Mouse (Mus musculus) G1E (cell line): Measurements from ENCODE around the gene D3Ertd254e. TPM values are rescaled to one million over a fixed set of nuclear protein-coding genes. Genes with fewer than 3 reads are reported as not detected.

ENCODE experiments used
- ATAC-seq: 2 replicates; pipeline ENCODE4 v1.8.0; 2016; ENCODE audit warnings: mild to moderate bottlenecking; ENCODE audit not compliant: insufficient number of reproducible peaks, poor library complexity, low FRiP score, severe bottlenecking; ENCODE audit errors: extremely low read depth
- DNase-seq: peaks from one replicate; pipeline ENCODE4 v3.0.0; 2012; ENCODE audit warnings: low spot score
- H3K27me3 ChIP-seq: 2 replicates; pipeline ENCODE4 v1.6.1; 2012; ENCODE audit warnings: mild to moderate bottlenecking, low read length, inconsistent platforms; ENCODE audit not compliant: insufficient read depth
- H3K36me3 ChIP-seq: replicated peaks from 2 replicates; pipeline ENCODE3; 2012; ENCODE audit warnings: mild to moderate bottlenecking, inconsistent platforms
- H3K4me1 ChIP-seq: 2 replicates; pipeline ENCODE4 v1.6.1; 2012; ENCODE audit warnings: low read depth, low read length, inconsistent platforms, mixed read lengths; ENCODE audit not compliant: insufficient read depth
- H3K4me3 ChIP-seq: 2 replicates; pipeline ENCODE4 v1.5.1; 2012; ENCODE audit warnings: low read depth, mild to moderate bottlenecking, inconsistent platforms, low read length, moderate library complexity, mixed read lengths
- H3K9me3 ChIP-seq: replicated peaks from 2 replicates; pipeline ENCODE4 v1.6.1; 2012; ENCODE audit warnings: inconsistent platforms
- CTCF ChIP-seq: IDR thresholded peaks from 2 replicates; pipeline ENCODE4 v1.5.1; 2012; ENCODE audit warnings: low read depth, low read length, inconsistent platforms, mixed read lengths
- GATA1 ChIP-seq: IDR thresholded peaks from 2 replicates; pipeline ENCODE4 v1.6.1; 2012; ENCODE audit warnings: borderline replicate concordance, low read length, inconsistent platforms, mixed read lengths
- GATA2 ChIP-seq: IDR thresholded peaks from 2 replicates; pipeline ENCODE4 v1.6.1; 2012; ENCODE audit warnings: low read depth, low read length, inconsistent platforms, borderline replicate concordance
- POLR2AphosphoS5 ChIP-seq: IDR thresholded peaks from 2 replicates; pipeline ENCODE4 v1.6.1; 2012; ENCODE audit warnings: low read depth, low read length, inconsistent platforms; ENCODE audit not compliant: insufficient replicate concordance
- TAL1 ChIP-seq: conservative IDR thresholded peaks from 2 replicates; pipeline ENCODE4 v1.6.1; 2012; ENCODE audit warnings: low read depth, low read length, inconsistent platforms, mixed read lengths
- polyA plus RNA-seq: library from polyadenylated mRNA; stranded (reverse); fragments of >175 nt; gene quantifications from 2 replicates; pipeline ENCODE4 v1.2.3, GENCODE M21; 2012
- total RNA-seq, 2 experiments: library from RNA; stranded (forward) in 1 of 2; stranded (reverse) in 1 of 2; fragments of 200-1000 nt in 1 of 2; fragments of >200 nt in 1 of 2; fragmentation: Nextera tagmentation in 1 of 2; gene quantifications; 2 replicates each; pipeline ENCODE4 v1.2.3; 2014 to 2017

Gene D3Ertd254e
- total and polyA plus RNA-seq, 3 experiments, result 0.43 to 16.3 (median 10.0) TPM

DNA sequence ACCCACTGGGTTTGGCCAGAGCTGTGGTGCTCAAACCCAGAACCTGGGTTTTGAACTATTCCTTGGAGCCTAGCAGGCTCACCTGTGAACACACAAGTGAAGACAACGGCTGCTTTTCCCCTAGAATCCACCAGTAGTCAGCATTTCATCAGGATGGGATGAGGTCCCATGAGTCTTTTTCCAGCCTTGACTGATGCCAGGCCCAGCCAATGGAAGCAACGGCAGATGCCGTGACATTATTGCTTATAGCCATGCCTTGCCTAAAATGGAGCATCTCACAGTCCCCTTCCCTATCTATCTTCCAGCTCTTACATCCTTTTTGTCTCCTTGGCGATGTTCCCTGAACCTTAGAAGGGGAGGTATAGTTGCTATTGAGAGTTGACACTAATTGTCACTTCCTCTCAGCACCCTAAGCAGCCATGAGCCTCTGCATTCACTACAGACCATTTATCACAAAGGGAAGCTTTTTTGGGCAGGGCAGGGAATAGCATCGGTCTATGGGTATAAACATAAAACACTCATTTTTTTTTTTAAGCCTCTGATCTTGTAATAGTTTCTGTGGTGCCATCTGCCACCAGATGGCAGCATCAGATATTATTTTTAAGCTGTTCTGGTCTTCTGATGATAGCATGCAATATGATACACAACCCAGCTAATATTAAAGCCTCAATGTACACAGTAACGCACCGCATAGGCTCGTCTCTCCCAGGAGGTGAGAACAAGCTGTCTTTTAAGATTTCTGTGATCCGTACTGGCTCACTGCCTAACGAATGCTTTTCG lies 59.1 kb downstream of the D3Ertd254e start:
- H3K27me3 ChIP-seq, result peaks cover 8% of the 10 kb centered on the region; the same call in 1 of the 2 replicates
- ATAC-seq (no peak), DNase-seq (no peak)
- no peaks in the 10 kb centered on the region for H3K4me1 ChIP-seq
- no peaks in the 10 kb centered on the region for H3K36me3 ChIP-seq
- H3K4me3 ChIP-seq, result no peak overlapping the region
- no peaks in the 10 kb centered on the region for H3K9me3 ChIP-seq
- no peak for TF ChIP-seq GATA1
- TF ChIP-seq POLR2AphosphoS5, result no peak
- no peak for TF ChIP-seq GATA2
- TF ChIP-seq TAL1, result no peak

- no peak for TF ChIP-seq GATA1
- TF ChIP-seq GATA2, result no peak
- TF ChIP-seq CTCF, result no peak
- no peak for TF ChIP-seq TAL1
- no peak for TF ChIP-seq POLR2AphosphoS5
- H3K4me1 ChIP-seq, result no peaks in the 10 kb centered on the region
- H3K4me3 ChIP-seq, result no peak overlapping the region
- no peaks in the 10 kb centered on the region for H3K9me3 ChIP-seq
- DNase-seq (no peak), ATAC-seq (no peak)
- no peaks in the 10 kb centered on the region for H3K36me3 ChIP-seq
- H3K27me3 ChIP-seq, result peaks cover 8% of the 10 kb centered on the region
Observed at GRCm38 (mm10) chr3:36210939-36211338, 60.1 kb downstream of the D3Ertd254e start.

- H3K4me1 ChIP-seq, result no peaks in the 10 kb centered on the region
- H3K36me3 ChIP-seq, result no peaks in the 10 kb centered on the region
- H3K27me3 ChIP-seq, result peaks cover 8% of the 10 kb centered on the region
- DNase-seq (no peak), ATAC-seq (no peak)
- TF ChIP-seq CTCF (no peak), POLR2AphosphoS5 (no peak), GATA2 (no peak), GATA1 (no peak), TAL1 (no peak)
- no peaks in the 10 kb centered on the region for H3K9me3 ChIP-seq
- no peak overlapping the region for H3K4me3 ChIP-seq
Observed at GRCm38 (mm10) chr3:36212758-36213157, 61.9 kb downstream of the D3Ertd254e start.

Other genes with a start within 250 kb of the D3Ertd254e start
- gene Dcun1d1, start 213.6 kb upstream of the D3Ertd254e start, total RNA-seq (2014; fragmentation: Nextera tagmentation), result 144 and 220 TPM in 2 replicates
- gene Dcun1d1, start 213.6 kb upstream of the D3Ertd254e start, total RNA-seq (2017), result 89.7 and 136 TPM in 2 replicates
- 7.9 and 14.8 TPM in 2 replicates for gene Dcun1d1, start 213.6 kb upstream of the D3Ertd254e start, polyA plus RNA-seq
- gene Mccc1, start 150.3 kb upstream of the D3Ertd254e start, total RNA-seq (2014; fragmentation: Nextera tagmentation), result 12.1 and 13.3 TPM in 2 replicates
- gene Mccc1, start 150.3 kb upstream of the D3Ertd254e start, total RNA-seq (2017), result 8.2 and 8.5 TPM in 2 replicates
- 1.9 and 2.5 TPM in 2 replicates for gene Mccc1, start 150.3 kb upstream of the D3Ertd254e start, polyA plus RNA-seq
- not detected in 2 replicates for gene Ccdc144b, start 97.5 kb upstream of the D3Ertd254e start, total RNA-seq (2014; fragmentation: Nextera tagmentation)
- gene Ccdc144b, start 97.5 kb upstream of the D3Ertd254e start, total RNA-seq (2017), result under 0.01 and 0.05 TPM in 2 replicates
- gene Ccdc144b, start 97.5 kb upstream of the D3Ertd254e start, polyA plus RNA-seq, result not detected in 2 replicates
- 25.6 and 29.6 TPM in 2 replicates for gene Acad9, start 85.0 kb upstream of the D3Ertd254e start, total RNA-seq (2014; fragmentation: Nextera tagmentation)
- 26.8 and 29.4 TPM in 2 replicates for gene Acad9, start 85.0 kb upstream of the D3Ertd254e start, total RNA-seq (2017)
- gene Acad9, start 85.0 kb upstream of the D3Ertd254e start, polyA plus RNA-seq, result 21.1 and 23.0 TPM in 2 replicates
- not detected in 2 replicates for gene Qrfpr, start 71.3 kb downstream of the D3Ertd254e start, total RNA-seq (2014; fragmentation: Nextera tagmentation)
- 0.17 and 0.22 TPM in 2 replicates for gene Qrfpr, start 71.3 kb downstream of the D3Ertd254e start, total RNA-seq (2017)
- not detected in 2 replicates for gene Qrfpr, start 71.3 kb downstream of the D3Ertd254e start, polyA plus RNA-seq